Mouse (Mus musculus): ENCODE data around the gene Ppp4c. TPM values are rescaled to one million over a fixed set of nuclear protein-coding genes. Genes with fewer than 3 reads are reported as not detected.

Gene Ppp4c
- polyA plus RNA-seq, 1 experiment from 2014 or later = 146 TPM

- H3K27ac ChIP-seq (replicated peaks in 1 of 2; ENCODE audit: control insufficient read depth in 1 of 2, insufficient read depth in 1 of 2, low read depth in 2 of 2, low read length in 2 of 2) = peak overlapping the region; percentile 56 to 95
- peaks cover 41% of the 10 kb centered on the region for H3K36me3 ChIP-seq (ENCODE audit: control insufficient read depth, insufficient read depth, low read length)
- H3K4me2 ChIP-seq (ENCODE audit: low read length) = peak overlapping the region; percentile 97
- H3K27me3 ChIP-seq (ENCODE audit: control insufficient read depth, insufficient read depth, low read length) = no peaks in the 10 kb centered on the region
- H3K9me3 ChIP-seq (ENCODE audit: control insufficient read depth, low read length) = no peaks in the 10 kb centered on the region
- peaks cover 18 to 31% of the 10 kb centered on the region in 2 experiments for H3K4me1 ChIP-seq (ENCODE audit: control insufficient read depth in 2 of 2, insufficient read depth in 2 of 2, low read length in 2 of 2)
- H3K4me3 ChIP-seq (ENCODE audit: control insufficient read depth in 1 of 2, insufficient read depth in 1 of 2, low read depth in 1 of 2, low read length in 2 of 2) = peak overlapping the region in 1 of 2 experiments; percentile 86; a peak in 2 of 4 replicates
- peak overlapping the region; percentile 94 for H3K9ac ChIP-seq (ENCODE audit: low read length)
- WGBS = 55% methylated on average over 4 of the region's 4 CpGs
- no peak for ATAC-seq (ENCODE audit: insufficient number of reproducible peaks, insufficient read depth, low FRiP score, low read depth)
These were observed 31.3 kb downstream of the Ppp4c start for GRCm38 (mm10) chr7:126760956-126761355.

- H3K27ac ChIP-seq (replicated peaks in 1 of 2; ENCODE audit: control insufficient read depth in 1 of 2, insufficient read depth in 1 of 2, low read depth in 2 of 2, low read length in 2 of 2) = peak overlapping the region; percentile 56 to 95
- H3K4me2 ChIP-seq (ENCODE audit: low read length) = peak overlapping the region; percentile 97
- peak overlapping the region; percentile 94 for H3K9ac ChIP-seq (ENCODE audit: low read length)
- ATAC-seq (ENCODE audit: insufficient number of reproducible peaks, insufficient read depth, low FRiP score, low read depth) = peak; percentile 71
- peak overlapping the region; percentile 86 to 88 for H3K4me3 ChIP-seq (ENCODE audit: control insufficient read depth in 1 of 2, insufficient read depth in 1 of 2, low read depth in 1 of 2, low read length in 2 of 2)
- no peaks in the 10 kb centered on the region for H3K27me3 ChIP-seq (ENCODE audit: control insufficient read depth, insufficient read depth, low read length)
- peaks cover 35% of the 10 kb centered on the region for H3K36me3 ChIP-seq (ENCODE audit: control insufficient read depth, insufficient read depth, low read length)
- peaks cover 18 to 31% of the 10 kb centered on the region in 2 experiments for H3K4me1 ChIP-seq (ENCODE audit: control insufficient read depth in 2 of 2, insufficient read depth in 2 of 2, low read length in 2 of 2)
- WGBS = 26% methylated on average over 3 of the region's 3 CpGs
- H3K9me3 ChIP-seq (ENCODE audit: control insufficient read depth, low read length) = no peaks in the 10 kb centered on the region
These were observed 31.9 kb downstream of the Ppp4c start for GRCm38 (mm10) chr7:126760391-126760802.

DNA sequence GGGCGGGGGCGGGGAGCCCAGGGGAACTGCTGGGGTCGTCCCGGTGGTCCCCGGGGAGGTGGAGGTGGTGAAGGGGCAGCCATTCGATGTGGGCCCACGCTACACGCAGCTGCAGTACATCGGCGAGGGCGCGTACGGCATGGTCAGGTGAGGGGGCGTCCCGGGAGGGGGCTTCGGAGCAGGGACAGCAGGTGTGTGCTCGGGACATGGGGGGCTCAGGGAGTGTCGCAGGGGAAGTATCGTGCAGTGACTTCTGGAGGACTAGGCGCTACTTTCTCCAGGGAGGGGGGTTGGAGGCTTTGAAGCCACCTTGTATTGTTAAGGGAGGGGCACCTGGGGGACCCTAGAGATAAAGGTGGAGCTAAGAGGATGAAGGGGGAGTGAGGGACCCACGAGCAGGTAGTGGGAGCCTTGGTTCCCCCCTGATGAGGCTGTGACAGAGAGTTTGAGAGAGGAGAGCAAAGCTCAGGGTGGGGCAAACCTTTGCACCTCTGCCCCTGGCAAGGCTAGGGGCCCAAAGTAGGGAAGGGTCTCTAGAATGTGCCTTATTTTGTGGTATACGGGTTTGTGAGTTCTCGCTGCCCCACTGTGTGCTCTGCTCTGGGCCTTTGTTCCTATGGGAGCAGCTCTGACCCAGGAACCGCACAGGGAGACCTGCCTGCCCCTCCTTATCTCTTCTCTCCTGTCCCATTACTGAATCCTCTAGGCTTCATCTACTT is 32.5 kb downstream of the Ppp4c start:
- no peaks in the 10 kb centered on the region for H3K27me3 ChIP-seq (ENCODE audit: control insufficient read depth, insufficient read depth, low read length)
- no peaks in the 10 kb centered on the region for H3K9me3 ChIP-seq (ENCODE audit: control insufficient read depth, low read length)
- H3K4me3 ChIP-seq (ENCODE audit: control insufficient read depth in 1 of 2, insufficient read depth in 1 of 2, low read depth in 1 of 2, low read length in 2 of 2) = peak overlapping the region; percentile 86 to 88
- peak; percentile 18 for ATAC-seq (ENCODE audit: insufficient number of reproducible peaks, insufficient read depth, low FRiP score, low read depth)
- peak overlapping the region; percentile 56 to 95 for H3K27ac ChIP-seq (replicated peaks in 1 of 2; ENCODE audit: control insufficient read depth in 1 of 2, insufficient read depth in 1 of 2, low read depth in 2 of 2, low read length in 2 of 2)
- peaks cover 18 to 31% of the 10 kb centered on the region in 2 experiments for H3K4me1 ChIP-seq (ENCODE audit: control insufficient read depth in 2 of 2, insufficient read depth in 2 of 2, low read length in 2 of 2)
- whole genome bisulfite sequencing = under 1% methylated on average over 22 of the region's 24 CpGs
- H3K36me3 ChIP-seq (ENCODE audit: control insufficient read depth, insufficient read depth, low read length) = peaks cover 29% of the 10 kb centered on the region
- H3K9ac ChIP-seq (ENCODE audit: low read length) = peak overlapping the region; percentile 94
- peak overlapping the region; percentile 97 for H3K4me2 ChIP-seq (ENCODE audit: low read length)

DNA sequence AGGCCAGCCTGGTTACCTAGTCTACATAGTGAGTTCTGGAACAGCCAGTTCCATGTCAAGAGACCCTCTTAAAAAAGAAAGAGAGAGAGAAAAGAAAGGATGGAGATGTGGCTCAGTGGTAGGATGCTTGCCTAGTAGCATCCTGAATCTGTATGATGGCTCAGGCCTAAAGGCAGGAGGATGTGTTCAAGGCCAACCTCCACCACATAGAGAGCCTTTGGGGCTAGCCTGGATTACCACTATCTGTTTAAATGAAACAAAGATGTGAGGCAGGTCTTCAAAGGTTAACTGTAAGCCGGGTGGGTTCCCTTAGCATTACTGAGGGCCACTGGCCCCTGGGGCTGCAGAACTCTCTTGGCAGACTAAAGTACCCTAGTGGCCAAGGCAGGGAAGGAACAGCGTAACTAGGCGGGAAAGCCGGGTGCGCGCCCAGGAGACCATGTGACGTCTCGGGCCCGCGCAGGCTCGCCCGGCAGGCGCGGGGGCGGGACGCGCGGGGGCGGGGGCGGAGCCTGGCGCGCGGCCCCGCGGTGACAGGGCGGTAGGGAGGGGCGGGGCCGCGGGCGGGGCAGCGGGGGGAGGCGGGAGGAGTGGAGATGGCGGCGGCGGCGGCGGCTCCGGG is 33.1 kb downstream of the Ppp4c start, which contains the start of gene Mapk3:
Mapk3 (plus strand) TSS at position 552 of the 622 bp plus-strand sequence.
- H3K4me3 ChIP-seq (ENCODE audit: control insufficient read depth in 1 of 2, insufficient read depth in 1 of 2, low read depth in 1 of 2, low read length in 2 of 2) = peak within 1 kb of the TSS; percentile 86 to 88
- peak within 1 kb of the TSS; percentile 56 to 95 for H3K27ac ChIP-seq (replicated peaks in 1 of 2; ENCODE audit: control insufficient read depth in 1 of 2, insufficient read depth in 1 of 2, low read depth in 2 of 2, low read length in 2 of 2)
- no peaks in the 10 kb centered on the region for H3K9me3 ChIP-seq (ENCODE audit: control insufficient read depth, low read length)
- H3K9ac ChIP-seq (ENCODE audit: low read length) = peak within 1 kb of the TSS; percentile 94
- 2% methylated on average over 28 of the region's 38 CpGs for WGBS
- H3K4me1 ChIP-seq (ENCODE audit: control insufficient read depth in 2 of 2, insufficient read depth in 2 of 2, low read length in 2 of 2) = peaks cover 18 to 36% of the 10 kb centered on the region in 2 experiments
- H3K36me3 ChIP-seq (ENCODE audit: control insufficient read depth, insufficient read depth, low read length) = peaks cover 23% of the 10 kb centered on the region
- peak within 1 kb of the TSS; percentile 97 for H3K4me2 ChIP-seq (ENCODE audit: low read length)
- ATAC-seq (ENCODE audit: insufficient number of reproducible peaks, insufficient read depth, low FRiP score, low read depth) = peak; percentile 65
- H3K27me3 ChIP-seq (ENCODE audit: control insufficient read depth, insufficient read depth, low read length) = no peaks in the 10 kb centered on the region

DNA sequence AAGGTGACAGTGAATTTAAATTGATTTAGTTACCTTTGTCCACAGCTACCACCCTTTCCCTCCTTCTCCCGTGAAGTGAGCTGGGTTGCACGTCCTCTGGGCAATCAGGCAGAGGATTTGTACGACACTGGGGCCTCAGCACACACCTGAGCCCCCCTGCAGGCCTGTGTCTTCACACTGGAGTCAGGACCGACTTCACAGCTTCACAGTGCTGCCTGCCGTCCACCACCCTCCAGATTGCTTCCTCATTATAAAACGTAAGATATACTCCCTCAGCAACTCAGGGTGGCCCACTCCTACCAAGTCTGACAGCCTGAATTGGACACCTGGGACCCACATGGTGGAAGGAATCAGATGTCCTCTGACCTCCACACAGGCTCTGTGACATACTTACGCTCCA is 33.8 kb downstream of the Ppp4c start:
- Histone ChIP-seq H3K9me3 (ENCODE audit: control insufficient read depth, low read length) (no peaks in the 10 kb centered on the region), H3K36me3 (ENCODE audit: control insufficient read depth, insufficient read depth, low read length) (peaks cover 17% of the 10 kb centered on the region), H3K9ac (ENCODE audit: low read length) (no peak overlapping the region; the same call in 1 of the 2 replicates), H3K4me3 (ENCODE audit: control insufficient read depth in 1 of 2, insufficient read depth in 1 of 2, low read depth in 1 of 2, low read length in 2 of 2) (no peak overlapping the region), H3K4me2 (ENCODE audit: low read length) (no peak overlapping the region), H3K4me1 (ENCODE audit: control insufficient read depth in 2 of 2, insufficient read depth in 2 of 2, low read length in 2 of 2) (peaks cover 18 to 36% of the 10 kb centered on the region in 2 experiments), H3K27me3 (ENCODE audit: control insufficient read depth, insufficient read depth, low read length) (no peaks in the 10 kb centered on the region), H3K27ac (replicated peaks in 1 of 2; ENCODE audit: control insufficient read depth in 1 of 2, insufficient read depth in 1 of 2, low read depth in 2 of 2, low read length in 2 of 2) (no peak overlapping the region)
- WGBS = 77% methylated on average over 7 of the region's 7 CpGs
- no peak for ATAC-seq (ENCODE audit: insufficient number of reproducible peaks, insufficient read depth, low FRiP score, low read depth)

DNA sequence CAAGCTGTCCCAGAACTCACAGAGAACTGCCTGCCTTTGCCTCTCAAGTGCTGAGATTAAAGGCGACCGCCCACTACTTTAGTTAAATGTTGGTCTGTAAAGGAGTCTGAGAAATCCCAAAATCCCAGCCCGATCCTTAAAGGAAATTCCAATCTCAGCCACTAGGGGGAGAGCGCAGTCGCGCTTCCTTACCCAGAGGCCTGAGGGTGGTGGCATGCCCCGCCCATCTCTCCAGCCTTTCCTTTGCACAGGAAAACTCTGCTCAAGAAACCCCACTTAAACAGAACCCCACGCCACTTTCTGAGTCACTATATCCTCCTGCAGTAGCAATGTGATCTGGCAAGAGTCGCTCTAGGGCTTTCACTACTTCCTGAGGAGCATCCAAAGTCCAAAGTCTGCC is 37.4 kb downstream of the Ppp4c start:
- Histone ChIP-seq H3K27me3 (ENCODE audit: control insufficient read depth, insufficient read depth, low read length) (no peaks in the 10 kb centered on the region), H3K27ac (replicated peaks in 1 of 2; ENCODE audit: control insufficient read depth in 1 of 2, insufficient read depth in 1 of 2, low read depth in 2 of 2, low read length in 2 of 2) (peak overlapping the region in 1 of 2 experiments; percentile 37; a peak in 1 of 4 replicates), H3K4me2 (ENCODE audit: low read length) (peak overlapping the region; percentile 41), H3K9me3 (ENCODE audit: control insufficient read depth, low read length) (no peaks in the 10 kb centered on the region), H3K4me3 (ENCODE audit: control insufficient read depth in 1 of 2, insufficient read depth in 1 of 2, low read depth in 1 of 2, low read length in 2 of 2) (no peak overlapping the region), H3K9ac (ENCODE audit: low read length) (peak overlapping the region; percentile 62; the same call in 1 of the 2 replicates), H3K36me3 (ENCODE audit: control insufficient read depth, insufficient read depth, low read length) (no peaks in the 10 kb centered on the region), H3K4me1 (ENCODE audit: control insufficient read depth in 2 of 2, insufficient read depth in 2 of 2, low read length in 2 of 2) (peaks cover 0 to 5% of the 10 kb centered on the region in 2 experiments; a peak in 2 of 4 replicates)
- peak; percentile 48; the same call in 1 of the 2 replicates for ATAC-seq (ENCODE audit: insufficient number of reproducible peaks, insufficient read depth, low FRiP score, low read depth)
- 1% methylated on average over 9 of the region's 9 CpGs for WGBS

GRCm38 (mm10) chr7:126749582-126750343 is 42.5 kb downstream of the Ppp4c start:
- Histone ChIP-seq H3K27ac (replicated peaks in 1 of 2; ENCODE audit: control insufficient read depth in 1 of 2, insufficient read depth in 1 of 2, low read depth in 2 of 2, low read length in 2 of 2) (no peak overlapping the region), H3K9me3 (ENCODE audit: control insufficient read depth, low read length) (no peaks in the 10 kb centered on the region), H3K36me3 (ENCODE audit: control insufficient read depth, insufficient read depth, low read length) (no peaks in the 10 kb centered on the region), H3K4me1 (ENCODE audit: control insufficient read depth in 2 of 2, insufficient read depth in 2 of 2, low read length in 2 of 2) (peaks cover 0 to 5% of the 10 kb centered on the region in 2 experiments; a peak in 3 of 4 replicates), H3K4me2 (ENCODE audit: low read length) (no peak overlapping the region), H3K27me3 (ENCODE audit: control insufficient read depth, insufficient read depth, low read length) (no peaks in the 10 kb centered on the region), H3K4me3 (ENCODE audit: control insufficient read depth in 1 of 2, insufficient read depth in 1 of 2, low read depth in 1 of 2, low read length in 2 of 2) (no peak overlapping the region), H3K9ac (ENCODE audit: low read length) (no peak overlapping the region)
- 89% methylated on average over 17 of the region's 17 CpGs for WGBS
- no peak for ATAC-seq (ENCODE audit: insufficient number of reproducible peaks, insufficient read depth, low FRiP score, low read depth)
